Mouse (Mus musculus): ENCODE measurements around the gene Tbc1d16.
"Not testable (repeated sequence)": the region's sequence is repeated elsewhere in the genome, so short reads cannot be mapped to it uniquely, and the experiment has no call there.

Tbc1d16 gene

GRCm38 (mm10) chr11:119116992-119117391 is 111.3 kb downstream of the Tbc1d16 start:
- no peak for DNase-seq (ENCODE audit: low read depth)

- DNase-seq (ENCODE audit: low read depth) = no peak
Measured at GRCm38 (mm10) chr11:119112721-119113120, 115.6 kb downstream of the Tbc1d16 start.

- no peak for DNase-seq (ENCODE audit: low read depth)
Measured at GRCm38 (mm10) chr11:119111345-119111744, 117.0 kb downstream of the Tbc1d16 start.

GRCm38 (mm10) chr11:119109415-119110071 is 118.8 kb downstream of the Tbc1d16 start:
- DNase-seq (ENCODE audit: low read depth) = no peak

GRCm38 (mm10) chr11:119108573-119109263 is 119.6 kb downstream of the Tbc1d16 start:
- no peak for DNase-seq (ENCODE audit: low read depth)

- DNase-seq (ENCODE audit: low read depth) = no peak
Measured at GRCm38 (mm10) chr11:119106289-119106688, 122.0 kb downstream of the Tbc1d16 start.

GRCm38 (mm10) chr11:119105748-119106147 is 122.6 kb downstream of the Tbc1d16 start:
- no peak for DNase-seq (ENCODE audit: low read depth)

- no peak for DNase-seq (ENCODE audit: low read depth)
Measured at GRCm38 (mm10) chr11:119105071-119105609, 123.2 kb downstream of the Tbc1d16 start.

- no peak for DNase-seq (ENCODE audit: low read depth)
Measured at GRCm38 (mm10) chr11:119103991-119104390, 124.3 kb downstream of the Tbc1d16 start.

GRCm38 (mm10) chr11:119100355-119100754 is 127.9 kb downstream of the Tbc1d16 start:
- DNase-seq (ENCODE audit: low read depth) = not testable (repeated sequence)

- DNase-seq (ENCODE audit: low read depth) = no peak
Measured at GRCm38 (mm10) chr11:119098202-119098601, 130.1 kb downstream of the Tbc1d16 start.

GRCm38 (mm10) chr11:119095441-119095840 is 132.9 kb downstream of the Tbc1d16 start:
- no peak for DNase-seq (ENCODE audit: low read depth)

GRCm38 (mm10) chr11:119093322-119093721 is 135.0 kb downstream of the Tbc1d16 start:
- DNase-seq (ENCODE audit: low read depth) = no peak

Measured in fibroblast of lung, adult 2 months (primary cell).